Mouse (Mus musculus): ENCODE measurements around the gene Phactr4. TPM values are rescaled to one million over a fixed set of nuclear protein-coding genes. Genes with fewer than 3 reads are reported as not detected.

Gene Phactr4
- 4.7 and 6.5 TPM in 2 replicates for polyA plus RNA-seq (2012; rRNA removed)

GRCm38 (mm10) chr4:132421923-132422782, at the start of gene Phactr4:
Gene Phactr4 (minus strand): TSS chr4:132422489.

GRCm38 (mm10) chr4:132463430-132464254, 41.4 kb upstream of the Phactr4 start, which contains the start of gene Med18:
Gene Med18 (minus strand): TSS chr4:132463921.

GRCm38 (mm10) chr4:132353481-132353885, 68.8 kb downstream of the Phactr4 start, which contains the start of gene Rcc1:
Gene Rcc1 (minus strand): TSS chr4:132353605.

GRCm38 (mm10) chr4:132329115-132329834, 93.0 kb downstream of the Phactr4 start, which contains the start of gene Trnau1ap:
Gene Trnau1ap (minus strand): TSS chr4:132329538.

Other genes starting within 250 kb of the Phactr4 start
- gene Ythdf2, start 210.2 kb downstream of the Phactr4 start, polyA plus RNA-seq (2012; rRNA removed) = 7.1 and 7.3 TPM in 2 replicates
- gene Gmeb1, start 160.9 kb downstream of the Phactr4 start, polyA plus RNA-seq (2012; rRNA removed) = 6.7 and 7.5 TPM in 2 replicates
- 12.4 and 15.0 TPM in 2 replicates for gene Taf12, start 148.1 kb downstream of the Phactr4 start, polyA plus RNA-seq (2012; rRNA removed)
- gene Rab42, start 119.1 kb downstream of the Phactr4 start, polyA plus RNA-seq (2012; rRNA removed) = 0.22 and 0.36 TPM in 2 replicates
- 7.2 and 7.3 TPM in 2 replicates for gene Trnau1ap, start 93.0 kb downstream of the Phactr4 start, polyA plus RNA-seq (2012; rRNA removed)
- gene Rcc1, start 68.9 kb downstream of the Phactr4 start, polyA plus RNA-seq (2012; rRNA removed) = 10.5 and 11.0 TPM in 2 replicates
- 2.9 and 3.9 TPM in 2 replicates for gene Med18, start 41.4 kb upstream of the Phactr4 start, polyA plus RNA-seq (2012; rRNA removed)
- gene Sesn2, start 88.0 kb upstream of the Phactr4 start, polyA plus RNA-seq (2012; rRNA removed) = 3.5 and 3.8 TPM in 2 replicates
- 480 and 569 TPM in 2 replicates for gene Atpif1, start 111.2 kb upstream of the Phactr4 start, polyA plus RNA-seq (2012; rRNA removed)
- 50.3 and 51.8 TPM in 2 replicates for gene Dnajc8, start 113.1 kb upstream of the Phactr4 start, polyA plus RNA-seq (2012; rRNA removed)
- 1.7 and 1.8 TPM in 2 replicates for gene Ptafr, start 141.6 kb upstream of the Phactr4 start, polyA plus RNA-seq (2012; rRNA removed)
- 9.2 and 10.2 TPM in 2 replicates for gene Eya3, start 216.5 kb upstream of the Phactr4 start, polyA plus RNA-seq (2012; rRNA removed)

All from liver, embryonic 18 days (tissue).